Mouse (Mus musculus) G1E (cell line): ENCODE measurements around the gene Gm42372.

Experiments used
- CTCF ChIP-seq: IDR thresholded peaks from 2 replicates; pipeline ENCODE4 v1.5.1; 2012; ENCODE audit warnings: low read depth, low read length, inconsistent platforms, mixed read lengths
- GATA1 ChIP-seq: IDR thresholded peaks from 2 replicates; pipeline ENCODE4 v1.6.1; 2012; ENCODE audit warnings: borderline replicate concordance, low read length, inconsistent platforms, mixed read lengths
- POLR2AphosphoS5 ChIP-seq: IDR thresholded peaks from 2 replicates; pipeline ENCODE4 v1.6.1; 2012; ENCODE audit warnings: low read depth, low read length, inconsistent platforms; ENCODE audit not compliant: insufficient replicate concordance

GRCm38 (mm10) chr7:16974018-16974417 is 8.9 kb upstream of the Gm42372 start:
- TF ChIP-seq CTCF (no peak), GATA1 (no peak), POLR2AphosphoS5 (no peak)
